Mouse (Mus musculus): ENCODE measurements around the gene Paqr3.

GRCm38 (mm10) chr5:97078641-97079040 is 32.8 kb downstream of the Paqr3 start:
- no peak for TF ChIP-seq EP300 (IDR thresholded peaks at IDR 0.05; ENCODE audit: low read depth in 1 of 2, low read length in 2 of 2)
- TF ChIP-seq USF1 (IDR thresholded peaks at IDR 0.05; ENCODE audit: low read depth, low read length) = no peak
- TF ChIP-seq CTCF (IDR thresholded peaks at IDR 0.05 in 2 of 3, conservative IDR thresholded peaks at IDR 0.05 in 1 of 3; ENCODE audit: control insufficient read depth in 1 of 3, insufficient read depth in 1 of 3, low read depth in 2 of 3, low read length in 3 of 3, poor library complexity in 1 of 3, severe bottlenecking in 1 of 3) = no peak
- TF ChIP-seq HCFC1 (IDR thresholded peaks at IDR 0.05; ENCODE audit: low read depth, low read length) = no peak
- TF ChIP-seq POLR2A (IDR thresholded peaks at IDR 0.05; ENCODE audit: control insufficient read depth in 1 of 2, insufficient read depth in 1 of 2, low read depth in 1 of 2, low read length in 2 of 2, poor library complexity in 1 of 2) = no peak
- TF ChIP-seq RAD21 (IDR thresholded peaks at IDR 0.05; ENCODE audit: low read depth, low read length) = no peak

Measured in MEL (cell line).